Mouse (Mus musculus) midbrain, embryonic 14.5 days (tissue): ENCODE data around the gene Chrnd. TPM values are rescaled to one million over a fixed set of nuclear protein-coding genes. Genes with fewer than 3 reads are reported as not detected.

ENCODE experiments used
- ATAC-seq: fragments of 200-750 bp; cut with Nextera tagmentation; 2 replicates; pipeline ENCODE4 v1.8.0; 2017; ENCODE audit warnings: moderate number of reproducible peaks, moderate library complexity; ENCODE audit not compliant: low FRiP score, low TSS enrichment
- DNase-seq: peaks from one replicate; pipeline ENCODE4 v3.0.0-alpha.2; 2015
- H3K27ac ChIP-seq: fragments of 300-500 bp; sonication (generic); replicated peaks from 2 replicates; pipeline ENCODE4 v1.5.1; 2014; ENCODE audit warnings: mild to moderate bottlenecking, low read depth, low read length, moderate library complexity
- H3K27me3 ChIP-seq: fragments of 300-500 bp; sonication (generic); 2 replicates; pipeline ENCODE4 v1.6.1; 2014; ENCODE audit warnings: low read length, control low read depth, mixed read lengths; ENCODE audit not compliant: control insufficient read depth, insufficient read depth
- H3K36me3 ChIP-seq: fragments of 300-500 bp; sonication (generic); 2 replicates; pipeline ENCODE4 v1.6.1; 2014; ENCODE audit warnings: low read length, control low read depth; ENCODE audit not compliant: control insufficient read depth, insufficient read depth
- H3K4me1 ChIP-seq: fragments of 300-500 bp; sonication (generic); 2 replicates; pipeline ENCODE4 v1.6.1; 2014; ENCODE audit warnings: mild to moderate bottlenecking, antibody characterized with exemption, low read length, control low read depth; ENCODE audit not compliant: control insufficient read depth, insufficient read depth
- H3K4me2 ChIP-seq: fragments of 300-500 bp; sonication (generic); 2 replicates; pipeline ENCODE4 v1.6.1; 2014; ENCODE audit warnings: mild to moderate bottlenecking, low read length, moderate library complexity
- H3K4me3 ChIP-seq: fragments of 300-500 bp; sonication (generic); replicated peaks from 2 replicates; pipeline ENCODE4 v1.5.1; 2014; ENCODE audit warnings: low read depth, low read length
- H3K9ac ChIP-seq: fragments of 300-500 bp; sonication (generic); replicated peaks from 2 replicates; pipeline ENCODE4 v1.6.1; 2014; ENCODE audit warnings: mild to moderate bottlenecking, low read length, moderate library complexity
- H3K9me3 ChIP-seq: fragments of 300-500 bp; sonication (generic); 2 replicates; pipeline ENCODE4 v1.6.1; 2016; ENCODE audit warnings: low read length, control low read depth, mixed read lengths; ENCODE audit not compliant: control insufficient read depth
- WGBS: fragments of 180-500 bp; shearing (Covaris S2); extraction: QIAGEN DNeasy Blood & Tissue Kit; methylation state at CpG from one replicate; pipeline ENCODE4 v1.1.7; 2014; 5-methylcytosine and 5-hydroxymethylcytosine counted together
- polyA plus RNA-seq: library from polyadenylated mRNA; unstranded; fragments of >200 nt; fragmentation: Nextera tagmentation; extraction: Ambion mirVana; gene quantifications from 2 replicates; pipeline ENCODE4 v1.2.1, GENCODE M21; 2014

The Chrnd gene
- polyA plus RNA-seq, 1 experiment from 2014 or later, result not detected

GRCm38 (mm10) chr1:87174006-87174955, 16.1 kb upstream of the Chrnd start:
- no peak overlapping the region for H3K4me3 ChIP-seq
- H3K4me1 ChIP-seq, result peaks cover 39% of the 10 kb centered on the region
- H3K36me3 ChIP-seq, result no peaks in the 10 kb centered on the region
- no peaks in the 10 kb centered on the region for H3K27me3 ChIP-seq
- H3K9me3 ChIP-seq, result no peaks in the 10 kb centered on the region
- no peak overlapping the region for H3K9ac ChIP-seq
- no peak overlapping the region for H3K27ac ChIP-seq
- DNase-seq (peak; percentile 83), ATAC-seq (no peak)
- 23% methylated on average over 28 of the region's 28 CpGs for WGBS
- H3K4me2 ChIP-seq, result no peak overlapping the region

GRCm38 (mm10) chr1:87175852-87176292, 14.5 kb upstream of the Chrnd start:
- Histone ChIP-seq H3K4me1 (peaks cover 25% of the 10 kb centered on the region), H3K27ac (no peak overlapping the region), H3K4me2 (peak overlapping the region; percentile 21; the same call in 1 of the 2 replicates), H3K4me3 (no peak overlapping the region), H3K9me3 (no peaks in the 10 kb centered on the region), H3K36me3 (no peaks in the 10 kb centered on the region), H3K27me3 (no peaks in the 10 kb centered on the region), H3K9ac (no peak overlapping the region; the same call in 1 of the 2 replicates)
- peak; percentile 88 for DNase-seq
- 4% methylated on average over 11 of the region's 11 CpGs for WGBS
- ATAC-seq, result peak; percentile 83

- no peak overlapping the region for H3K9ac ChIP-seq
- H3K9me3 ChIP-seq, result no peaks in the 10 kb centered on the region
- no peak overlapping the region for H3K4me2 ChIP-seq
- H3K27ac ChIP-seq, result no peak overlapping the region
- ATAC-seq, result no peak
- no peaks in the 10 kb centered on the region for H3K36me3 ChIP-seq
- H3K4me1 ChIP-seq, result peaks cover 8% of the 10 kb centered on the region; the same call in 1 of the 2 replicates
- no peak for DNase-seq
- WGBS, result 60% methylated on average over 5 of the region's 5 CpGs
- no peak overlapping the region for H3K4me3 ChIP-seq
- H3K27me3 ChIP-seq, result peaks cover 22% of the 10 kb centered on the region
These were observed 9.5 kb upstream of the Chrnd start for GRCm38 (mm10) chr1:87180896-87181295.

- Histone ChIP-seq H3K36me3 (no peaks in the 10 kb centered on the region), H3K9me3 (no peaks in the 10 kb centered on the region), H3K9ac (no peak within 1 kb of the TSS), H3K4me3 (no peak within 1 kb of the TSS), H3K4me1 (peaks cover 3% of the 10 kb centered on the region; the same call in 1 of the 2 replicates), H3K27ac (no peak within 1 kb of the TSS), H3K4me2 (no peak within 1 kb of the TSS), H3K27me3 (peaks cover 33% of the 10 kb centered on the region)
- ATAC-seq, result no peak
- 72% methylated on average over 9 of the region's 9 CpGs for WGBS
- DNase-seq, result no peak
These were observed 7.4 kb upstream of the Chrnd start, which contains the start of gene Prss56 for GRCm38 (mm10) chr1:87183013-87183412. Gene Prss56 (plus strand): TSS chr1:87183313.

- DNase-seq, result no peak
- peaks cover 3% of the 10 kb centered on the region; the same call in 1 of the 2 replicates for H3K4me1 ChIP-seq
- H3K4me2 ChIP-seq, result peak overlapping the region; percentile 32; the same call in 1 of the 2 replicates
- no peak for ATAC-seq
- H3K27me3 ChIP-seq, result peaks cover 33% of the 10 kb centered on the region
- no peak overlapping the region for H3K27ac ChIP-seq
- WGBS, result 32% methylated on average over 15 of the region's 15 CpGs
- H3K36me3 ChIP-seq, result no peaks in the 10 kb centered on the region
- H3K9ac ChIP-seq, result no peak overlapping the region
- no peaks in the 10 kb centered on the region for H3K9me3 ChIP-seq
- no peak overlapping the region for H3K4me3 ChIP-seq
These were observed 6.2 kb upstream of the Chrnd start for GRCm38 (mm10) chr1:87183998-87184750.

GRCm38 (mm10) chr1:87184751-87185139, 5.7 kb upstream of the Chrnd start:
- Histone ChIP-seq H3K36me3 (no peaks in the 10 kb centered on the region), H3K9me3 (no peaks in the 10 kb centered on the region), H3K4me1 (peaks cover 3% of the 10 kb centered on the region; the same call in 1 of the 2 replicates), H3K9ac (no peak overlapping the region), H3K27ac (no peak overlapping the region), H3K4me2 (peak overlapping the region; percentile 32; the same call in 1 of the 2 replicates), H3K4me3 (no peak overlapping the region), H3K27me3 (peaks cover 33% of the 10 kb centered on the region)
- DNase-seq (peak; percentile 84), ATAC-seq (0 out of 2 replicates have a peak, but pooled peaks have one; percentile 19)
- 8% methylated on average over 20 of the region's 20 CpGs for whole genome bisulfite sequencing

- H3K27ac ChIP-seq, result no peak overlapping the region
- no peaks in the 10 kb centered on the region for H3K36me3 ChIP-seq
- peaks cover 33% of the 10 kb centered on the region for H3K27me3 ChIP-seq
- WGBS, result 10% methylated on average over 13 of the region's 13 CpGs
- no peak overlapping the region for H3K9ac ChIP-seq
- DNase-seq (no peak), ATAC-seq (no peak)
- H3K4me2 ChIP-seq, result no peak overlapping the region
- no peaks in the 10 kb centered on the region for H3K9me3 ChIP-seq
- peaks cover 3% of the 10 kb centered on the region; the same call in 1 of the 2 replicates for H3K4me1 ChIP-seq
- H3K4me3 ChIP-seq, result no peak overlapping the region
These were observed 4.9 kb upstream of the Chrnd start for GRCm38 (mm10) chr1:87185526-87185925.

GRCm38 (mm10) chr1:87186261-87187036, 4.0 kb upstream of the Chrnd start:
- H3K4me1 ChIP-seq, result peaks cover 3% of the 10 kb centered on the region; the same call in 1 of the 2 replicates
- no peaks in the 10 kb centered on the region for H3K9me3 ChIP-seq
- DNase-seq (peak; percentile 45), ATAC-seq (peak; percentile 49; the same call in 1 of the 2 replicates)
- no peak overlapping the region for H3K27ac ChIP-seq
- 1% methylated on average over 54 of the region's 54 CpGs for WGBS
- H3K36me3 ChIP-seq, result no peaks in the 10 kb centered on the region
- H3K27me3 ChIP-seq, result peaks cover 33% of the 10 kb centered on the region
- peak overlapping the region; percentile 39 for H3K9ac ChIP-seq
- peak overlapping the region; percentile 76 for H3K4me2 ChIP-seq
- H3K4me3 ChIP-seq, result peak overlapping the region; percentile 46
